Mouse (Mus musculus) myocyte (in vitro differentiated cells): Measurements from ENCODE around the gene Hoxd10.

ENCODE experiments used
- MAX ChIP-seq: IDR thresholded peaks from one replicate; pipeline ENCODE4 v1.6.1; 2011; ENCODE audit warnings: low read depth, mild to moderate bottlenecking, control low read depth
- TCF12 ChIP-seq: IDR thresholded peaks from one replicate; pipeline ENCODE4 v1.6.1; 2011; ENCODE audit warnings: mild to moderate bottlenecking, control low read depth; ENCODE audit not compliant: poor library complexity, insufficient read depth, severe bottlenecking

GRCm38 (mm10) chr2:74679596-74679971 lies 12.1 kb upstream of the Hoxd10 start:
- TF ChIP-seq TCF12: no peak
- no peak for TF ChIP-seq MAX
